Mouse (Mus musculus) retina, embryonic 14.5 days (tissue): ENCODE data around the gene Nol3.

Experiments
- DNase-seq: peaks from one replicate; pipeline ENCODE4 v3.0.0-alpha.2; 2015; ENCODE audit warnings: low spot score

Gene Nol3

DNA sequence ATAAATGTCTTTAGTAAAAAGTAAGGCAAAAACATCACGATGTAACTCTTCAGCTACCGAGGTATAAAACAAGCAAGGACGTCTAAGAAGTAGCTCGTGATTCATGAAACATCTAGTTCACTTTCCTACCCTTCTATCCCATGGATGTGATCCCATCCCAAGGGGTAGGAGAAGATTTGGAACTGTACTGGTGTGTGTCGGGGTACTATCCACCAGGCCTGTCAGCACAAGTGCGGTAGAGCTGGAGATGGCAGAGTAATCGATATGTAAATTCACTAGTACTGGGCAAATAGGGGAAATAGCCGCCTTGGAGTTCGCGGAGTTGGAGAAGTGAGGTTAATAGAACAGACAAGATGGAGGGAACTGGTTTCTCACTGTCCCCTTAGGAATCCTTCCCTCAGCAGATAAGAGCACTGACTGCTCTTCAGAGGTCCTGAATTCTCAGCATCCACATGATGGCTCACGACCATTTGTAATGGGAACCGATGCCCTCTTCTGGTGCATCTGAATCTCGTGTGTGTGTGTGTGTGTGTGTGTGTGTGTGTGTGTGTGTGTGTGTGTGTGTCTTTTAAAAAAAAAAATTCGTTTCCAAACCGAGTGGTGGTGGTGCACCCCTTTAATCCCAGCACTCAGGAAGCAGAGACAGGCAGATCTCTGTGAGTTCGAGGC, 12.6 kb upstream of the Nol3 start:
- no peak for DNase-seq

DNA sequence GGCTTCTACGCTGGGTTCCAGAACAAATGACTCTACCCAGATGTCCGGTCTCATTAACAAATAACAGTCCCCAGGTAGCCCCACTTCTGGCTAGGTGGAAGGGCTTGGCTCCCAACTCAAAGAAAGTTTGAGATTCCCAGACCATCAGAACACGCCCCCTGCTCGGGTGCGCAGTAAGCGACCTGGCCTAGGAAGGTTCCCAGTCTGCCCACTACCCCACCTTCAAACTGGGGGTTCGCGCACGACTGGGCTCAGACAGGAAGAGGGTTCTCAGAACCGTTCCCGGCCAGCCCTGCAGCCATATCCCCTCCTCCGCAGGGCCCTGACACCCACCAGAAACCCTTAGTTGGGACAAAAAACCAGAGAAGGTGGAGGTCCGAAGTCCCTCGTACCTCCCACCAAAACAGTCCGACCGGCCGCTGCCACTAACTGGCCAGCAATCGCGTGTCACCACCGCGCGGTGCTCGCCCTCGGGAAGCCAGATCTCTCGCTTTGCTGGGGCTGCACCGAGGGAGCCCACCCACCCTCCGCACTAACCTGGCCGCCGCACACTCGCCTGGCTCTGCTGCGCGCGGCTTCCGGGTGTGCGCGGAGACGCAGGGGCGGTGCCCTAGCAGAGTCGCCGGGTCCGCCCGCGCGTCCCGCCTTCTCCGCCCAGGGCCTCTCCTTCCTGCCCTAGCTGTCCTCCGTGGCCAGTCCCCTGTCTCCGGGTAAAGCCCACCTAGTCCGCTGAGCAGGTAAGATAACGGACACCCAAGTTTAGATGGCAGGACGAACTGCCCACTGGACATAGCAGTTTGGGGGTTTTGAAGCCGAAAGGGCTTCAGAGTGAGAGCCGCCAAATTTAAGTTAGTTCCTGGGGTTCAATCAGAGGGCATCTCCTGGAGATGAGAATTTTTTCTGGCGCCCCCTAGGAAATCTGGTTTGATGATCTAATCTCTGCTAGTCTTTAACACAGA, 11.6 kb upstream of the Nol3 start, which contains the start of the genes Tradd and Fbxl8:
Tradd (minus strand) TSS at position 586 of the 959 bp plus-strand sequence.
Fbxl8 (plus strand) TSS at position 625 of the 959 bp plus-strand sequence.
- DNase-seq: peak; percentile 66

DNA sequence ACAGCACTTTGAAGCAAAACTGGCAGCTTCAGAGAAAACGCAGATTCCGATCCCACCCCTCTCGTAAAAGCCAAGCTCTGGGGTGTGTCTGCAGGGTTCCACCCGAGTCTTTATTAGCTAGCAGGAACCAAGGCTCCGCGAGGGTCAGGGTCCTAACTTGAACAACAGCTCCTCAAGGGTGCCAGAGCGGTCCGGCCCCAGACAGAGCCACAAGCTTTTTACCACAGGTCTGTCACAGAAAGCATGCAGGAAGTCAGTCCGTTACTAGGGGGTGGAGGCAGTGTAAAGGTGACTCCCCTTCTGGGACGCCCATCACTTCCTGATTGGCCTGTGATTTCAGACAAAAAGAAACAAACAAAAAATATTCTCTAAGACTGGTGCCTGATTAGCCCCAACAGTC, 10.8 kb upstream of the Nol3 start:
- DNase-seq: no peak

DNA sequence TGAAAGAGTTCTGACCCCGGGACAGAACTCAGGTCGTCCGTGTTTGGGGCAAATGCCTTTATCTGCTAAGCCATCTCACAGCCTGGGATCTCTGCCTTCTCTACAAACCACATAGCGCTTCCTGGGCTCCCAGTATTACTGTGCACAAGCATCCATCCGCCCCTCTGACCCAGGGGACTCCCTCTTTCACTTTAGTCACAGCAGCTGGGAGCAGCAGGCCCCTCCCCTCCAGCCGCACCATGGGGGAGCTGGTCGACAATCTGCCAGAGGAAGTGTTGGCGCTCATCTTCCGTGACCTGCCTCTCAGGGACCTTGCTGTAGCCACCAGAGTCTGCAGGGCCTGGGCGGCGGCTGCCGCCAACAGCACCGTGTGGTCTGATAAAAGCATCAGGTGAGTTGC, 9.2 kb upstream of the Nol3 start:
- no peak for DNase-seq

GRCm38 (mm10) chr8:105268342-105269074, 7.4 kb upstream of the Nol3 start:
- peak; percentile 79 for DNase-seq

- DNase-seq: no peak
These were observed 6.9 kb upstream of the Nol3 start for GRCm38 (mm10) chr8:105269075-105269458.

- peak; percentile 36 for DNase-seq
These were observed 6.4 kb upstream of the Nol3 start, which contains the start of gene Hsf4 for GRCm38 (mm10) chr8:105269461-105269947. Gene Hsf4 (plus strand): TSS chr8:105269801.

GRCm38 (mm10) chr8:105270101-105270915, 5.6 kb upstream of the Nol3 start:
- no peak for DNase-seq

DNA sequence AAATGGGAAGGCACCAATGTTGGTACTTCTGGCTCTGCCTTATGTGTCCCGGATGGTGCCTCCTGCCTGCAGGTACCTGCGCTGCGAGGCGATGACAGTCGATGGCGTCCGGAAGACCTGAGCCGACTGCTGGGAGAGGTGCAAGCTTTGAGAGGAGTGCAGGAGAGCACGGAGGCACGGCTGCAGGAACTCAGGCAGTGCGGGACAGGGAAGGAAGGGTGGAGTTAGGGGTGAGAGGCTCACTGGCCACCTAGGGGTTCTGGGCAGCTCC, 5.1 kb upstream of the Nol3 start:
- DNase-seq: no peak

DNA sequence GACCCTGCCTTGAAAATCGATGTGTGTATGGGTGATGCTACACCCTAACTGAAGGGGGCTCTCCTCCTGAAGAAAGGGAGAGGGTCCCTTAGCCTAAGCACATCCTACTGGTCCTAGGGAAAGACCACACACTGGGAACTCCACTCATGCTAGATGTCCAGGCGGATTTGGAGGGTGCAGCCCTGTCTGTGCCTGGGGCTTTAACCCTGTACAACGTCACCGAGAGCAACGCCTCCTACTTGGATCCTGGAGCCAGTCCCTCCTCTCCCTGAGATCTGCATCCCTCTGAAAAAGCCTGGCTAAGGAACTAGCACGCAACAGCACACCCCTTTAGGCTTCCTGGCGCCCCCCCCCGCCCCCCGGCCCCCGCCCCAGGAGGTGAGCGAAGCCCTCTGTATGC, 553 bp upstream of the Nol3 start:
- no peak for DNase-seq

GRCm38 (mm10) chr8:105276292-105277120, 566 bp downstream of the Nol3 start:
- DNase-seq: peak; percentile 75

GRCm38 (mm10) chr8:105278911-105279334, 3.0 kb downstream of the Nol3 start:
- peak; percentile 34 for DNase-seq

DNA sequence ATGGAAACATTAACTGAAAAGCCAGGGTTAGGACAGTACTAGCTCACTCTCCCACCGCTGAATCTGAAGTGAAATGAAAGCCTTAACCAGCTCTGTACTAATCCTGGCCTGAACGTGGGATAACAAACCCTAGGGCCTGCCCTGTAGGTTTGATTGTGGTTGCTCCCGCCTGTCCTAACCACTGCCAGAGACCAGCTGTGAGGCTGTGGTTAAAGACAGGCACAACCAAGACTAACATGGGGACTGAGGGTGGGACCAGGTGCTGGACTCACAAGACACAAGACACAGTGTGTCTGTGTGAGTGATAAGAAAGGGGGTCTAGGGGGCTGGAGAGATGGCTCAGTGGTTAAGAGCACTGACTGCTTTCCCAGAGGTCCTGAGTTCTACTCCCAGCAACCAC, 4.6 kb downstream of the Nol3 start:
- DNase-seq: no peak

GRCm38 (mm10) chr8:105281821-105282220, 5.9 kb downstream of the Nol3 start:
- no peak for DNase-seq

DNA sequence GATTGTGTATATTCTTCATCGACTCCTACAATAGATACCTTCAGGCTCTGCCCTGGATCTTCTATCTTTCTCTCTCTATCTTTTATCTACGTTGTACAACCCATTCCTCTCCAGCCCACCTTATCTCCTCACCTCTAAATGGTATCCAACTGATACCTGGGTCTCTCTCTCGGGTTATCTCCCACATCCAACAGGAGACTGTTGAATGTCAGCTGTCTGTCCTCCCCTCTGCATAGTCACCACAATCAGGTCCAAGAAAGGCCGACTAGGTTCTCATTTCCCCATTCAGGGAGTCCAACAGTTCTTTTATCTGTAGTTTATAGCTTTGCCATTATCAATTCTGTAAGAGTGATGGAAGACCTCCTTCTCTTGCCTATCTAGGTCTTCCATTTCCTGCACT, 6.3 kb downstream of the Nol3 start:
- DNase-seq: no peak

GRCm38 (mm10) chr8:105283074-105283473, 7.1 kb downstream of the Nol3 start:
- peak; percentile 60 for DNase-seq

- DNase-seq: no peak
These were observed 9.6 kb downstream of the Nol3 start for GRCm38 (mm10) chr8:105285514-105285913.

- no peak for DNase-seq
These were observed 11.0 kb downstream of the Nol3 start for GRCm38 (mm10) chr8:105286907-105287306.

DNA sequence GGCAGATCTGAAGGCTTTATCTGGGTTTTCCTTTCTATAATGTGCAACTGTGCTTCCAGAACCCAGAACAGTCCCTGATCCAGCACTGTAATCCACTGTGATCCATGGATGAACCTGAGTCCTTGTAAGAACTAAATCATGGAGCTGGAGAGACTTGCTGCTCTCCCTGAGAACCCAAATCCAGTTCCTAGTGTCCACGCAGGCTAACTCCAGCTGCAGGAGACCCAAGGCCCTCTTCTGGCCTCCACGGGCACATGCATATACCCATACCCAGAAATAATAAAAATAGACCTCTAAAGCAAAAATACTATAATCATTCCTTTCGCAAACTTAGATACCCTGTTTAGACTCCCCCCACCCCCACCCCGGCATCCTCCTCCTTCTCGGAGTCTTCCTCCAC, 12.3 kb downstream of the Nol3 start:
- no peak for DNase-seq

- peak; percentile 96 for DNase-seq
These were observed 13.2 kb downstream of the Nol3 start for GRCm38 (mm10) chr8:105288958-105289732.
